Mouse (Mus musculus): Measurements from ENCODE around the gene Serbp1. TPM values are rescaled to one million over a fixed set of nuclear protein-coding genes. Genes with fewer than 3 reads are reported as not detected.

Serbp1 gene
- polyA plus RNA-seq, 1 experiment from 2014 or later = 346 TPM

DNA sequence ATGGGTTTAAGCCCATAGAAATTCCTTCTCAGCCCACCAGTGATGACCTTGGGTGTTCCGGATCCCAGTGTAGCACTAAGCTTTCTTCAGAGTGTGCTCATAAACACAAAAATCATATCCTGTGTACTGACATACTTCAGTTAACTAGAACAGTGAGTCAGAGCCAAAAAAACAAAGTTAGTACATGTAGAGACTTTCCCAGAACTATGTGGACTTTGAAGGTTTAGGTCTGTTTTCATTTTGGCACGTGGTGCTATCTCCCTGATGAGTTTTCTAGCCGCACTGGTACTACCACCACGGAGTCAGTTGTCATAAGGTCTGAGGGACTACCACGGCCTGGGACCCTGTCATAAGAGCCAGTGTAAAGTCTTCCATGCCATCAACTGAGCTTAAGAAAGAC is 6.5 kb downstream of the Serbp1 start:
- H3K4me3 ChIP-seq = no peak overlapping the region
- WGBS = 91% methylated on average over 5 of the region's 5 CpGs

DNA sequence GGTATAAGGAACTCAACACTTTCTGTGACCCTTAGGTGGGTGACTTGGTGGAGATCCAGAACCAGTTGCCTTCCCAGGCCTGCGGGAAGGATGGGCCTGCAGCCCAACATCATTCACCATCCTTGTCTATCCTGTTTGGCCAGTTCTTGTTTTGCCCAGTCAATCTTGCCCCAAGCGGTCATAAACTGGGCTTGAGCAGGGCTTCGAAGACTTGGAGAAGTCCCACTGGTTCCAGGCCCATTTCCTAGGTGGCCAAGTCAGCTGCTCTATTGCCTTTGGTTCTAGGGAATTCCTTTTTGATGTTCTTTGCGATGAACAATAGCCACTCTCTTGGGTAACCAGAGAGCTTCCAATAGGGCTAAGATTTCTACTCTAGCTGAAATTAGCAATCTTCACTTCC is 13.1 kb downstream of the Serbp1 start:
- Histone ChIP-seq H3K4me3 (no peak overlapping the region), H3K36me3 (no peaks in the 10 kb centered on the region), H3K4me1 (replicated peaks) (no peaks in the 10 kb centered on the region), H3K27ac (no peak overlapping the region), H3K9me3 (no peaks in the 10 kb centered on the region), H3K27me3 (ENCODE audit: insufficient read depth, poor library complexity, severe bottlenecking) (no peaks in the 10 kb centered on the region)
- no peak for DNase-seq (ENCODE audit: low spot score)
- WGBS = 89% methylated on average over 4 of the region's 4 CpGs

More for the DNA sequence above, 6.5 kb downstream of the Serbp1 start:
- no peaks in the 10 kb centered on the region for H3K36me3 ChIP-seq
- H3K27ac ChIP-seq = no peak overlapping the region
- DNase-seq (ENCODE audit: low spot score) = no peak
- no peaks in the 10 kb centered on the region for H3K9me3 ChIP-seq
- H3K27me3 ChIP-seq (ENCODE audit: insufficient read depth, poor library complexity, severe bottlenecking) = no peaks in the 10 kb centered on the region
- H3K4me1 ChIP-seq (replicated peaks) = no peaks in the 10 kb centered on the region

DNA sequence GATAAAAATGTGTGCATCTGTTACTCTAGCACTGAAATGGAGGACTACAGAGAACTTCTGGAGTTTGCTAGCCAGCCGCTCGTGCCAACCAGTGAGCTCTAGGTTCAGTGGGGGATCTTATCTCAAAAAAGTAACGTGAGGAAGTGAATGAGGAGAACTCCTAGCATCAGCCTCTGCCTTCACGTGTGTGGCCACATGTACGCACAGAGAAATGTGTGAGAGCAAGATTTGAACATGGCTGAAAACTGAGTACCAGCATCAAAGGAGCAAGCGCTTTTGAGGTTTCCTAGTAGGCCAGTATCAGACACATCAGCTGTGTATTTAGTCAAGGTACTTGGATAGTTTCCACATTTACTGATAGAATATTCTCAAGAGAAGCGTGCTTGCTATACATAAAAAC is 27.0 kb downstream of the Serbp1 start:
- H3K4me1 ChIP-seq (replicated peaks) = peaks cover 16% of the 10 kb centered on the region
- no peak for DNase-seq (ENCODE audit: low spot score)
- 89% methylated on average over 7 of the region's 7 CpGs for WGBS

DNA sequence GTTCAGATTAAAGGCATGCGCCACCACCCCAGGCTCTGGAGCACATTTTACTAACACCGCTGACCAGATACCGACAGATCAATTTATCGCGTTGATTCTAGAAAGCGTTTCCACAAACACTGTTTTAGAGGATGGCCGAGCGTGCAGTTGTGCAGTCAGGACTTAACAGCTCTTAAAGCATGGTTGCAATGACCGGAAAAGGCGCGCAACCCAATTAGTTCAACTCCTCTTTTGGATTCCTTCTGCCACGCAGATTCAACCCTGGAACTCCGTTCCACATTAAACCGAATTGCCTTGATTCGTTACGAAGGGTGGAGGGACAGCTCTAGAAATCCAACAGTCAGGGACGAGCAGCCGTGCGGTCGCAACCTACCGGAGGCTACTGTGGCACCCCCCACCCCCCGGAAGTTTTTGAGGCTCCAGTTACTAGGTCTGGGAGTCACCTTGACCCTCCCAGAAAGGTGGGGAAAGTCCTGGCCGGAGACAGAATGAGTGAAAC is 28.2 kb downstream of the Serbp1 start:
- H3K36me3 ChIP-seq = peaks cover 6% of the 10 kb centered on the region
- no peaks in the 10 kb centered on the region for H3K27me3 ChIP-seq (ENCODE audit: insufficient read depth, poor library complexity, severe bottlenecking)
- DNase-seq (ENCODE audit: low spot score) = no peak
- H3K9me3 ChIP-seq = no peaks in the 10 kb centered on the region
- peaks cover 19% of the 10 kb centered on the region for H3K4me1 ChIP-seq (replicated peaks)
- peak overlapping the region; percentile 98 for H3K27ac ChIP-seq
- under 1% methylated on average over 23 of the region's 23 CpGs for WGBS
- peak overlapping the region; percentile 100 for H3K4me3 ChIP-seq

More for the DNA sequence above, 27.0 kb downstream of the Serbp1 start:
- Histone ChIP-seq H3K4me3 (no peak overlapping the region), H3K27ac (no peak overlapping the region), H3K36me3 (no peaks in the 10 kb centered on the region), H3K27me3 (ENCODE audit: insufficient read depth, poor library complexity, severe bottlenecking) (no peaks in the 10 kb centered on the region), H3K9me3 (no peaks in the 10 kb centered on the region)

DNA sequence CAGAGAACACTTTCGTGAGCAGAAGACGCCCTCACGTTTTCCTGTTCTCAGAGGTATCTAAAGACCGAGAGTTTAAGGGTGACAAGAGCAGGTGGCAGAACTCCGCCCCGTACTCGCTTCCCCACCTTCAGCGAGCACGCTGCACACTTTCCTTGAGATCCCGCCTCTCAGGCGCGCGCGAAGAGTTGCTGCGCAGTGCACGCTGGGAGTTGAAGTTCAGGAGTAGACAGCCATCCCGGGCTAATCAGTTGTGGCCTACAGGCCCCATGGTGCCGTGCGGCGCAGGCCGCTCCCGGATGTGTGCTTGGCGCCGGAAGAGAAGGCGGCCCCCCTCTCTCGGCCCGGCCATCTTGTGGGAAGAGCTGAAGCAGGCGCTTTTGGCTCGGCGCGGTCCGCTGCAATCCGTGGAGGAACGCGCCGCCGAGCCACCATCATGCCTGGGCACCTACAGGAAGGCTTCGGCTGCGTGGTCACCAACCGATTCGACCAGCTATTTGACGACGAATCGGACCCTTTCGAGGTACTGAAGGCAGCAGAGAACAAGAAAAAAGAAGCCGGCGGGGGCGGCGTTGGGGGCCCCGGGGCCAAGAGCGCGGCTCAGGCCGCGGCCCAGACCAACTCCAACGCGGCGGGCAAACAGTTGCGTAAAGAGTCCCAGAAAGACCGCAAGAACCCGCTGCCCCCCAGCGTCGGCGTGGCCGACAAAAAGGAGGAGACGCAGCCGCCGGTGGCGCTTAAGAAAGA is 28.9 kb downstream of the Serbp1 start:
- H3K4me1 ChIP-seq (replicated peaks) = peaks cover 19% of the 10 kb centered on the region
- under 1% methylated on average over 68 of the region's 68 CpGs for WGBS
- peaks cover 12% of the 10 kb centered on the region for H3K36me3 ChIP-seq
- H3K9me3 ChIP-seq = no peaks in the 10 kb centered on the region
- H3K4me3 ChIP-seq = peak overlapping the region; percentile 100
- peak overlapping the region; percentile 98 for H3K27ac ChIP-seq
- no peaks in the 10 kb centered on the region for H3K27me3 ChIP-seq (ENCODE audit: insufficient read depth, poor library complexity, severe bottlenecking)
- DNase-seq (ENCODE audit: low spot score) = peak; percentile 96

DNA sequence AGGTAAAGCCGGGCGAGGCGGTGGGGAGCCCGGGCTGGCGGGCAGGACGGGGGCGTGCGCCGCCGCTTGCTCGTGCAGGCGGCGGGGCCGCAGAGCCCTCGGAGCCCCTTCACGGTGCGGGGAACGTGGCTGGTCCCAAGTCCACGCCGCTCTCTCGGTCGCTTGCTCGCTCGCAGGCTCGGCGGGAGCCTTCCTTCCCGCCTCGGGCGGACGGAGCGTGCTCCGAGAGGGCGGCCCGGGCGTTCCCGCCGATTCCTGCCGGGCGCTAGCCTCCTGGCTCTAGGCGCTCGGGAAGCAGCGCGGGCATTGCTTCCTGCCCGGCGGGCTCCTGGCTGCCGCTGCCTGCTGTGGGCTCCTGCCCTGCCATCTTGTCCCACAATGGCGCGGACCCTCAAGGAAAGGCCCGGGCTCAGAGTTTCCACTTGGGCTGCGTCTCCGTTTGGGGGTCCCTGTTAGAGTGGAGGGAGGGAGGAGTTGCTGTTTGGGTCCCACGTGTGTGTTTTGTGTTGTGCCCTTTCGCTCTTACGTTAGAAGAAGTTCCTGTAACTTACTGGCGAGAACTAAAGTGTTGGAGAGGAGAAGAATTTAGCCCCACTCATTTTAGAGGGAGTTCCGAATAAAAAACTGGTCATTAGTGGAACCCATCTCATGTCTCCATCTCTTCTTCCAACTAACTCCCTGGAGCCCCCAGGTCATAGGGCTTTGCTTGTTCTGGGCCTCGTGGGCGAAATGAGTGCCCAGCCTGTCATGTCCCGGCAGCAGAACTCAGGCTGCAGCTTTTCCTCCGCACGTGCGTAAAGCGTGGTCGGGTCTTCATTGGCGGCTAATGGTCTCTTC is 29.6 kb downstream of the Serbp1 start:
- Histone ChIP-seq H3K36me3 (peaks cover 20% of the 10 kb centered on the region), H3K27ac (peak overlapping the region; percentile 98), H3K4me3 (peak overlapping the region; percentile 100), H3K4me1 (replicated peaks) (peaks cover 19% of the 10 kb centered on the region), H3K9me3 (no peaks in the 10 kb centered on the region), H3K27me3 (ENCODE audit: insufficient read depth, poor library complexity, severe bottlenecking) (no peaks in the 10 kb centered on the region)
- DNase-seq (ENCODE audit: low spot score) = peak; percentile 56
- WGBS = under 1% methylated on average over 65 of the region's 65 CpGs

DNA sequence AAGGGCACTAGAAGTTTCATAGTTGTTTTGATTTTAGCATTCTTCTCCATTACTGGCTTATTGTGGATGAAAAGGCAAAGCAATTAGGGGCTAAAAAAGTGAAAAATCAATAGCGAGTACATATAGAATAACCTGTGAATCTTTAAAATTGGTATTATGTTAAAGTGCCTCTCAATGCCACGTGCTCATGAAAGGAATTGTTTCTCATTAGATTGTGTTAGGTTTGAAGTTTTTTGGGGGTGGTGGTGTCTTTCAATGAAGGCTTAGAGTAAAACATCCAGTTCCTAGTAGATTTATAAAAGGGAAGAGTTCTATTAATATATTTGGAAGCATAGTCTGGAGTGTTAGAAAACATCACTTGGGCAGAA is 30.3 kb downstream of the Serbp1 start:
- whole genome bisulfite sequencing = under 1% methylated on average over 2 of the region's 2 CpGs
- DNase-seq (ENCODE audit: low spot score) = no peak

DNA sequence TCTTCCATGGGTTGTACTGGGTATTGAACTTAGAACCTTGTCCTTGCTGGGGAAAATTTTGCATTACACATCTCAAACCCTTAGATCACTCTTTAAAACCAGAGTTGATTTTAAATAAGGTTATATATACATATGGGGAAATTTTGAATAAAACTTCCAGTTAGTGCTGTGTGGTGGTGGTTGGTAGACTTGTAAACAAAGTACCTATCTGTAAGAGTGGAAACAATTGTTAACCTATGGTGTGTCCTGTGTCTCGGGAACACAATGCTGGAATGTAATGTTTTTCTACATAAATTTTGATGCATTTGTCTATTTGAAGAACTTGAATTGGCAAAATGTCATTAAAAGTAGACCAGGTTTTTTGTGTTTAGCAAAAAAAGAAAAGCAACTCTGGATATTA is 31.0 kb downstream of the Serbp1 start:
- no peak overlapping the region for H3K27ac ChIP-seq
- DNase-seq (ENCODE audit: low spot score) = no peak
- whole genome bisulfite sequencing = 22% methylated on average over 1 of the region's 1 CpGs
- H3K27me3 ChIP-seq (ENCODE audit: insufficient read depth, poor library complexity, severe bottlenecking) = no peaks in the 10 kb centered on the region
- H3K9me3 ChIP-seq = no peaks in the 10 kb centered on the region
- peaks cover 34% of the 10 kb centered on the region for H3K36me3 ChIP-seq
- H3K4me3 ChIP-seq = peak overlapping the region; percentile 100
- H3K4me1 ChIP-seq (replicated peaks) = peaks cover 19% of the 10 kb centered on the region

More for the DNA sequence above, 30.3 kb downstream of the Serbp1 start:
- peak overlapping the region; percentile 100 for H3K4me3 ChIP-seq
- no peaks in the 10 kb centered on the region for H3K9me3 ChIP-seq
- H3K36me3 ChIP-seq = peaks cover 26% of the 10 kb centered on the region
- peaks cover 19% of the 10 kb centered on the region for H3K4me1 ChIP-seq (replicated peaks)
- H3K27me3 ChIP-seq (ENCODE audit: insufficient read depth, poor library complexity, severe bottlenecking) = no peaks in the 10 kb centered on the region
- H3K27ac ChIP-seq = peak overlapping the region; percentile 98

DNA sequence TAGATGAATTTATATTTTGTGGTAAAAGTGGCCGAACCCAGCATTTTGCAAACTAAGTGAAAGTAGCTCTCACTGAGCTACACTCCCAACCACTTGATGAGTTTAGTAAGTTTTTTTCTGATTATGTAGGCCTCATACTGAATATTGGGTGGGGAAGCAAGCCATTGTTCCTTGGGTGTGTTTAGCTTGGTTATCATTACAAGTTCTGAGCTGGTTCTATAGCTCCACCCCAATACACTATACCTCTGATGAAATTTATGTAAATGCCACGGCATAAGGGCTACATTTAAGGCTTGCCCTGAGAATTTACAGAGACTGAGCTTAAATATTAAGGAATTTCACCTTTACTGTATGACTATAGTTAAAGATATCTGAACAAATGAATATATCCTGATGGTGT is 31.5 kb downstream of the Serbp1 start:
- peaks cover 39% of the 10 kb centered on the region for H3K36me3 ChIP-seq
- no peaks in the 10 kb centered on the region for H3K9me3 ChIP-seq
- no peak for DNase-seq (ENCODE audit: low spot score)
- H3K4me3 ChIP-seq = peak overlapping the region; percentile 100
- 67% methylated on average over 2 of the region's 2 CpGs for WGBS
- H3K27me3 ChIP-seq (ENCODE audit: insufficient read depth, poor library complexity, severe bottlenecking) = no peaks in the 10 kb centered on the region
- peaks cover 19% of the 10 kb centered on the region for H3K4me1 ChIP-seq (replicated peaks)
- no peak overlapping the region for H3K27ac ChIP-seq

DNA sequence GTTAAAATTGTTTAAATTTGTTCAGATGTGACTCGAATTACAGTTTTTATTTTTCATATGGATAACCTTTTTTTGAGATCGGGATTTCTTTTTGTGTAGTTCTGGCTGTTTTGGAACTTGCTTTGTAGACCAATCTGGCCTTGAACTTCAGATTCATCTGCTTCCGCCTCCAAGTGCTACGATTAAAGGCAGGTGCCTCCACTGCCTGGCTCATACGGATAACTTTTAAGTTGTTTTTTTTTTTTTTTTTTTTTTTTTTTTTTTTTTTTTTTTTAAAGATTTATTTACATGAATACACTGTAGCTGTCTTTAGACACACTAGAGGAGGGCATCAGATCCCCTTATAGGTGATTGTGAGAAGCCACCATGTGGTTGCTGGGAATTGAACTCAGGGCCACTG is 40.0 kb downstream of the Serbp1 start:
- Histone ChIP-seq H3K4me1 (replicated peaks) (no peaks in the 10 kb centered on the region), H3K9me3 (no peaks in the 10 kb centered on the region), H3K27me3 (ENCODE audit: insufficient read depth, poor library complexity, severe bottlenecking) (no peaks in the 10 kb centered on the region), H3K4me3 (no peak overlapping the region), H3K27ac (no peak overlapping the region), H3K36me3 (peaks cover 98% of the 10 kb centered on the region)
- WGBS = 91% methylated on average over 5 of the region's 5 CpGs
- no peak for DNase-seq (ENCODE audit: low spot score)

DNA sequence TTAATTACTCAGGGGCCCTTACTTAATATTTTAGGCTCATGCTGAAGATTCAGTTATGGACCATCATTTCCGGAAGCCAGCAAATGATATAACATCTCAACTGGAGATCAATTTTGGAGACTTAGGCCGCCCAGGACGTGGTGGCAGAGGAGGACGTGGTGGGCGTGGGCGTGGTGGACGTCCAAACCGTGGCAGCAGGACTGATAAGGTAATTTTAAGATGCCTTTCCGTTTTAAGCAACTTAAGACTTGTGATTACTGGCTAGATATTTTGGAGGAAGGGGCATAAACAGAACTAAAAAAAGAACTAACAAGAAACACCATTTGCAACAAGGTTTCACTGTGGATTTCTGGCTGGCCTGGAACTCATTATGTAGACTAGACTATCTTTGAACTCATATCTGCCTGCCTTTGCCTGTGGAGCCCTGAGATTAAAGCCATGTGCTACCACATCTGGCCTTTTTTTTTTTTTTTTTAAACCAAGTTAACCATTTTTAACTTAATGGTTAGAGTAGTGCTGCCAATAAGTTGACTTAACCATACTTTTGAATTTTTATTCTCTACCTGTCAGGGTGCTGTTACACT is 43.7 kb downstream of the Serbp1 start:
- Histone ChIP-seq H3K27me3 (ENCODE audit: insufficient read depth, poor library complexity, severe bottlenecking) (no peaks in the 10 kb centered on the region), H3K27ac (no peak overlapping the region), H3K4me3 (no peak overlapping the region), H3K9me3 (no peaks in the 10 kb centered on the region), H3K4me1 (replicated peaks) (no peaks in the 10 kb centered on the region), H3K36me3 (peaks cover 96% of the 10 kb centered on the region)
- DNase-seq (ENCODE audit: low spot score) = no peak
- WGBS = 89% methylated on average over 9 of the region's 9 CpGs

DNA sequence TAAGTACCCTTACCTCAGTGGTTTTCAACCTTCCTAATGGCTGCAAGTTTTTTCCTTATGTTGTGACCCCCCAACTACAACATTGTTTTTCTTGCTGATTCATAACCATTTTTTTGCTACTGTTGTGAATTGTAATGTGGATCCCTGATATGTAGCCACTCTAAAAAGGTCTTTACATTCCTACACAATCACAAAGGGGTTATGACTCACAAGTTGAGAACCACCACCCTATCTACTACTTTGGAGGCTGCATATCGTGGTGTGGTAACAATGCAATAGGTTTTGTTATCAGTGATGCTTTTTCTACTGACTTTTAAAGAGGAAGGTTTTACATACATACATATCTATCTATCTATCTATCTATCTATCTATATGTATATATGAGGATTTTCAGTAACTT is 44.9 kb downstream of the Serbp1 start:
- Histone ChIP-seq H3K4me1 (replicated peaks) (no peaks in the 10 kb centered on the region), H3K36me3 (peaks cover 94% of the 10 kb centered on the region), H3K27ac (no peak overlapping the region), H3K9me3 (no peaks in the 10 kb centered on the region), H3K27me3 (ENCODE audit: insufficient read depth, poor library complexity, severe bottlenecking) (no peaks in the 10 kb centered on the region), H3K4me3 (no peak overlapping the region)
- WGBS = 94% methylated on average over 1 of the region's 1 CpGs
- no peak for DNase-seq (ENCODE audit: low spot score)
